Mouse (Mus musculus) small intestine, adult 2 months (tissue): Measurements from ENCODE around the gene Gm17727. TPM values are rescaled to one million over a fixed set of nuclear protein-coding genes. Genes with fewer than 3 reads are reported as not detected.
"Not testable (repeated sequence)": the region's sequence is repeated elsewhere in the genome, so short reads cannot be mapped to it uniquely, and the experiment has no call there.

Source experiments
- H3K27ac ChIP-seq: fragments of 200-500 bp; 2 replicates; pipeline ENCODE4 v1.5.1; 2012; ENCODE audit warnings: low read depth, low read length, control low read depth, inconsistent platforms; ENCODE audit not compliant: insufficient read depth
- H3K27me3 ChIP-seq: fragments of 200-500 bp; 2 replicates; pipeline ENCODE4 v1.6.1; 2012; ENCODE audit warnings: mild to moderate bottlenecking, moderate library complexity, low read length, inconsistent platforms; ENCODE audit not compliant: control insufficient read depth, insufficient read depth
- H3K36me3 ChIP-seq: fragments of 200-500 bp; 2 replicates; pipeline ENCODE4 v1.6.1; 2012; ENCODE audit warnings: mild to moderate bottlenecking, low read length, control low read depth, inconsistent platforms; ENCODE audit not compliant: control insufficient read depth, insufficient read depth
- H3K4me1 ChIP-seq: fragments of 200-500 bp; 2 replicates; pipeline ENCODE4 v1.6.1; 2012; ENCODE audit warnings: low read length, inconsistent platforms, mixed read lengths; ENCODE audit not compliant: control insufficient read depth, insufficient read depth, insufficient read length
- H3K4me3 ChIP-seq: fragments of 200-500 bp; 2 replicates; pipeline ENCODE4 v1.5.1; 2012; ENCODE audit warnings: low read depth, mild to moderate bottlenecking, control low read depth, inconsistent platforms, low read length, moderate library complexity
- CTCF ChIP-seq: fragments of 200-500 bp; IDR thresholded peaks from 2 replicates; pipeline ENCODE4 v1.5.1; 2012; ENCODE audit warnings: low read depth, mild to moderate bottlenecking, control low read depth, inconsistent platforms, low read length, moderate library complexity, mixed read lengths; ENCODE audit not compliant: insufficient replicate concordance, insufficient read length; ENCODE audit errors: extremely low read depth
- POLR2A ChIP-seq: fragments of 200-500 bp; IDR thresholded peaks from 2 replicates; pipeline ENCODE4 v1.6.1; 2012; ENCODE audit warnings: low read depth, mild to moderate bottlenecking, control low read depth, inconsistent platforms, low read length, moderate library complexity
- WGBS: fragments of 180-500 bp; shearing (Covaris S2); methylation state at CpG from one replicate; pipeline ENCODE4 v1.1.7; 2018; 5-methylcytosine and 5-hydroxymethylcytosine counted together
- polyA plus RNA-seq: library from polyadenylated mRNA; depleted of rRNA; stranded (reverse); fragments of >200 nt; gene quantifications from 2 replicates; pipeline ENCODE4 v1.2.3, GENCODE M21; 2012; rRNA removed

Gm17727 gene
- not detected in 2 replicates for polyA plus RNA-seq

- Histone ChIP-seq H3K36me3 (no peaks in the 10 kb centered on the region), H3K4me3 (no peak within 1 kb of the TSS), H3K27ac (no peak within 1 kb of the TSS), H3K27me3 (no peaks in the 10 kb centered on the region), H3K4me1 (no peaks in the 10 kb centered on the region)
- TF ChIP-seq CTCF (no peak), POLR2A (no peak)
- 40% methylated on average over 3 of the region's 3 CpGs for WGBS
Measured at GRCm38 (mm10) chr9:35778009-35778408, at the start of gene Gm17727. TSS of gene Gm17727 (minus strand) at chr9:35778109.

- H3K4me1 ChIP-seq, H3K27me3 ChIP-seq, H3K36me3 ChIP-seq, H3K4me3 ChIP-seq, H3K27ac ChIP-seq: not testable (repeated sequence)
- 93% methylated on average over 15 of the region's 15 CpGs for WGBS
Measured at GRCm38 (mm10) chr9:35817881-35818280, 40.0 kb upstream of the Gm17727 start.

GRCm38 (mm10) chr9:35798146-35798545 is 20.2 kb upstream of the Gm17727 start:
- H3K27ac ChIP-seq, result no peak overlapping the region
- no peaks in the 10 kb centered on the region for H3K36me3 ChIP-seq
- no peaks in the 10 kb centered on the region for H3K27me3 ChIP-seq
- no peak for TF ChIP-seq POLR2A
- TF ChIP-seq CTCF, result no peak
- H3K4me3 ChIP-seq, result no peak overlapping the region
- H3K4me1 ChIP-seq, result no peaks in the 10 kb centered on the region

- H3K4me3 ChIP-seq, result no peak within 1 kb of the TSS
- 38% methylated on average over 3 of the region's 3 CpGs for WGBS
- no peaks in the 10 kb centered on the region for H3K4me1 ChIP-seq
- no peaks in the 10 kb centered on the region for H3K27me3 ChIP-seq
- H3K36me3 ChIP-seq, result no peaks in the 10 kb centered on the region
- H3K27ac ChIP-seq, result no peak within 1 kb of the TSS
- TF ChIP-seq POLR2A, result no peak
Measured at GRCm38 (mm10) chr9:35790001-35790400, 12.1 kb upstream of the Gm17727 start, which contains the start of the genes Gm27235 and D730048I06Rik. TSS of gene Gm27235 (minus strand) at chr9:35790101. TSS of gene D730048I06Rik (minus strand) at chr9:35790112.

- H3K4me3 ChIP-seq, result no peak overlapping the region
- H3K27ac ChIP-seq, result no peak overlapping the region
- no peaks in the 10 kb centered on the region for H3K36me3 ChIP-seq
- TF ChIP-seq POLR2A, result no peak
- no peak for TF ChIP-seq CTCF
- no peaks in the 10 kb centered on the region for H3K27me3 ChIP-seq
- no peaks in the 10 kb centered on the region for H3K4me1 ChIP-seq
Measured at GRCm38 (mm10) chr9:35756843-35757242, 21.1 kb downstream of the Gm17727 start.

- Histone ChIP-seq H3K27me3 (no peaks in the 10 kb centered on the region), H3K36me3 (no peaks in the 10 kb centered on the region), H3K27ac (no peak within 1 kb of the TSS), H3K4me1 (no peaks in the 10 kb centered on the region), H3K4me3 (no peak within 1 kb of the TSS)
- no peak for TF ChIP-seq CTCF
- no peak for TF ChIP-seq POLR2A
Measured at GRCm38 (mm10) chr9:35740749-35741148, 37.2 kb downstream of the Gm17727 start, which contains the start of gene Gm17677. TSS of gene Gm17677 (plus strand) at chr9:35741049.

Other genes starting within 250 kb of the Gm17727 start
- 0.01 TPM in 1 of 2 replicates, not detected in the other for gene Ddx25, start 219.6 kb downstream of the Gm17727 start, polyA plus RNA-seq
- gene Pus3, start 219.5 kb downstream of the Gm17727 start, polyA plus RNA-seq, result 0.30 and 0.41 TPM in 2 replicates
- 0.13 TPM in 1 of 2 replicates, not detected in the other for gene Pate2, start 207.8 kb downstream of the Gm17727 start, polyA plus RNA-seq
- 0.13 and 0.34 TPM in 2 replicates for gene Hyls1, start 207.7 kb downstream of the Gm17727 start, polyA plus RNA-seq
- gene Pate4, start 166.2 kb downstream of the Gm17727 start, polyA plus RNA-seq, result not detected in 2 replicates
- not detected in 2 replicates for gene Pate3, start 129.9 kb downstream of the Gm17727 start, polyA plus RNA-seq
- not detected in 2 replicates for gene Pate1, start 90.7 kb downstream of the Gm17727 start, polyA plus RNA-seq
- not detected in 2 replicates for gene Gm17677, start 37.1 kb downstream of the Gm17727 start, polyA plus RNA-seq
- not detected in 2 replicates for gene Gm27235, start 12.0 kb upstream of the Gm17727 start, polyA plus RNA-seq
- not detected in 2 replicates for gene D730048I06Rik, start 12.0 kb upstream of the Gm17727 start, polyA plus RNA-seq
- not detected in 2 replicates for gene 9230110F15Rik, start 66.0 kb upstream of the Gm17727 start, polyA plus RNA-seq
- not detected in 2 replicates for gene 9230113P08Rik, start 130.3 kb upstream of the Gm17727 start, polyA plus RNA-seq